Mouse (Mus musculus) yolk sac, embryonic 10.5 days (tissue): ENCODE data around the gene Cdkl3.

Source experiments
- DNase-seq: peaks from one replicate; pipeline ENCODE4 v3.0.0-alpha.2; 2017; ENCODE audit warnings: low spot score

Gene Cdkl3

GRCm38 (mm10) chr11:52122045-52122444, 118.0 kb downstream of the Cdkl3 start:
- no peak for DNase-seq

DNA sequence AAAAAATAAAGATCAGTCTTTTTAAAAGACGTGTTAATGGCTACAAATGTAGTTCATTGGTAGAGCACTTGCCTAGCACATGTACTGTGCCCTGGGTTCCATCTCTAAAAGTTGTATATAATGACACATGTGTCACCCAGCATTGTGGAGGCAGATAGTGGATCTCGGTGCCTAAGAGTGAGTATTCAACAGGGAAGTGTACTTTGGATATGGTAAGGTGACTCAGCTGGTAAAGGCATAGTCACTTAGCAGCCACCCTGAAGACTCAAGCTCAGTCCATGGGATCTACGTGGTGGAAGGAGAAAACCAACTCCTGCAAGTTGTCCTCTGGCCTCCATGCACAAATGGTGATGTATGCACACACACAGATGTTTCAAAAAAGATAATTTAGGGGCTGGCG, 120.4 kb downstream of the Cdkl3 start:
- no peak for DNase-seq

DNA sequence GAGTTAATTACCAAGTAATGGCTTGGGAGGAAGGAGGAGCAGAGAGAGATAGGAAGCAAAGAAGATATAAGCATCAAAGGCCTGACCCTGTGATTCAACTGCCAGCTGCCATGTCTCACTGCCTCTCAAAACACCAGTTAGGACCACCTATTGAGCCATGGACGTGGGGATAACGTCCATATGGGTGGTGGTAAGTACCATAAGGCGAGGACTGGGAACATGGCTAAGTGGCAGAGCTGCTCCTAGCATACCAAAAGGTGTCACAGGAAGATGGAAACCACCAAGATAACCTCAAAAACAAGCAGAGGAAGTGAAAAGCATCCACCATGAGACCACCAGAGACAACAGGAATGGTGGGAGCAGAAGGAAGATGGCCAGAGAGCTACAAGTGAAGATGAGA, 123.1 kb downstream of the Cdkl3 start:
- DNase-seq: no peak

GRCm38 (mm10) chr11:52127760-52128159, 123.7 kb downstream of the Cdkl3 start:
- DNase-seq: no peak

DNA sequence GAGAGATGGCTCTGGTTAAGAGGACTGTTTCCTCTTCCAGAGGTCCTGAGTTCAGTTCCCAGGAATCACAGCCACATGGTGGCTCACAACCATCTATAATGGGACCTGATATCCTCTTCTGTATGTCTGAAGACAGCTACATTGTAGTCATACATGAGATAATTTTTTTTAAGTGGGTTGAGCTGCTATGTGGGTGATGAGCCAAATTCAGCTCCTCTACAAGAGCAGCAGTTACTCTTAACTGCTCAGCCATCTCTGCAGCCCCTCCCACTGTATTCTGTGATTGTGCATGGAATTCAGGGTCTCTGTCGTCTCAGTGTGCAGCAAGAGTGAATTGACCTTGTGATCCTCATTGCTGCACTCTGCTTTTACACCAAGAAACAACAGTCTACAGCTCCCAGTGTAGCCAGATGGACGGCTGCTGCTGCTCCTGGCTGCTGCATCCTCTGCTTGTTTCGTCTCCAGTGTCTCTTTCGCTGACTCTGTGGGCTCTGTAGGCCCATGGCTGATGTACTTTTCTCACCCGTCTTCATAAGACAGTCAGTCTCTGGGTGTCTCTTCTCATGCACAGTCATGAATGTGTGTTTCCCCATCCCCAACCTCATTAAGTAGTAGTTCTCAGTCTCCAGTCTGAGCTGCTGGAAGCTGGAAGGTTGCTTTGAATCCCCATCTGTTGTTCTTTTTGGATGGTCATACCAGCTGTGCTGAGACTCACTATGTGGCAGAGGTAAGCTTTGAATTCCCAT, 124.5 kb downstream of the Cdkl3 start:
- no peak for DNase-seq

- DNase-seq: no peak
Observed at GRCm38 (mm10) chr11:52129171-52129570, 125.2 kb downstream of the Cdkl3 start.

- no peak for DNase-seq
Observed at GRCm38 (mm10) chr11:52129621-52130450, 125.8 kb downstream of the Cdkl3 start.

GRCm38 (mm10) chr11:52130451-52131068, 126.5 kb downstream of the Cdkl3 start:
- DNase-seq: no peak
